Mouse (Mus musculus) left cerebral cortex, postnatal 36 days (tissue): ENCODE data around the gene Capns1. TPM values are rescaled to one million over a fixed set of nuclear protein-coding genes. Genes with fewer than 3 reads are reported as not detected.
"Not testable (repeated sequence)": the region's sequence is repeated elsewhere in the genome, so short reads cannot be mapped to it uniquely, and the experiment has no call there.

ENCODE experiments used
- DNase-seq, 2 experiments: peaks; one replicate each; pipeline ENCODE4 v3.0.0; 2021 to 2022; ENCODE audit warnings: low spot score in 2 of 2, mixed read lengths in 1 of 2
- intact Hi-C: fragments of 180-260 bp; cut with DNase I; formaldehyde crosslinking; loops from one replicate; pipeline ENCODE4 v1.15.1; 2025
- total RNA-seq, 2 experiments: library from RNA; stranded (reverse); gene quantifications; 2 replicates each; pipeline ENCODE4 v1.2.3; 2021

The Capns1 gene
- 100 to 1,000 TPM; 175 to 181 TPM for total RNA-seq

DNA sequence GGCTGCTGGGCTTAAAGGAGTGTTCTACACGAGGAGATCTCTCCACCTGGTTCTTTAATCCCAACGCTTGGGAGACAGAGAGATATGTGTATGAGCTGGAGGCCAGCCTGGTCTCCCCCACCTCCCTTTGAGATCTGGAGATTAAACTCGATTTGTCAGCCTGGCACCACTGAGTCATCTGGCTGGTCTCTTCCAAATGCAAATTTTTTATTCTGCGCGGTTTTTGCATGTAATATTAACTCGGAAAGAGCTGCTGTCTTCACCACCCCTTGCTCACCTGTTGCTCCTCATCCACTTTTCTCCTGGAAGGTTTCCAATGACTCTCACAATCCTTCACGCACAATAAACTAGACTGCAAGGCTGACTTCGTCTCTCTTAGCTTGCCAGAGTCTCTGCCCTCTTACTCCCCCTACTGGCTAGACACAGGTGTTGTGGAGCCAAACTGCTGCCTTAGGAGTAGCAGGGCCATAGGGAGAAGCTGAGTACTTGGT, at the start of gene Capns1:
Gene Capns1, minus strand, starts transcription at position 331 of the 491 bp plus-strand sequence.
- intact Hi-C loops: no loop called here
- peak; percentile 35 to 41 for DNase-seq

DNA sequence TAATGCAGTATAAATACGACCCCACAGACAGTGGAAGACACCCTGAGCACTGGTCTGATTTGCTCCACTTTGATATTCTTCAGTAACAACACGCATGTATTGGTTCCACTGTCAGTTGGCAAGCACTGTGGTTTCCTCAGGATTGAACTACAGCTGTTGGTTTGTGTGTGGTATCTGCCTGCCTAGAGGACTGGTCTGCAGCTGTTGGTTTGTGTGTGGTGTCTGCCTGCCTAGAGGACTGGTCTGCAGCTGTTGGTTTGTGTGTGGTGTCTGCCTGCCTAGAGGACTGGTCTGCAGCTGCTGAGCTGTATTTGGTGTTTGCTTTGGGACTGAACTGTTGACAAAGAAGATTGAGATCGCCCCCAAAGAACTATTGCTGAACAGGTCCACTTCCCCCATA, 38.8 kb upstream of the Capns1 start:
- intact Hi-C loops, DNase-seq: not testable (repeated sequence)

DNA sequence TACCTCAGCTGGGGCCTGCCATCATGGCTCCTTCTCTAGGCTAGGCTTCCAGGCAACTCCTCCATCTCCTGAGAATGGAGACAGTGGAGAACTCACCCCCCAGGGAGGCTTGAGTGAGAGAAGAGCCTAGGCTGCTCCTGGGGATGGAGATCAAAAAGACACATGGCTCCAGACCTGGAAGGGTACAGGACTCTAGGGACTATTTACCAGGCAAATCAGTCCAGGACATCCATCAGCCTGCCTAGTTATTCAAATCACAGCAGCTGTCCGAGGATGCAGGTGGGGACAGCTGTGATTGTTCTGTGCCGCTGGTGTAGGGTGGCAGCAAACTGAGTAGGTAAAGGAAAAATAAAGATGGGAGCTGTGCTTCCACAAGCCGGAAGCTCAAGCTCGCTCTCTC, 37.0 kb upstream of the Capns1 start, which contains the start of gene Ovol3:
Gene Ovol3, minus strand, starts transcription at position 101 of the 400 bp plus-strand sequence.
- DNase-seq: no peak
- intact Hi-C loops: no loop called here

DNA sequence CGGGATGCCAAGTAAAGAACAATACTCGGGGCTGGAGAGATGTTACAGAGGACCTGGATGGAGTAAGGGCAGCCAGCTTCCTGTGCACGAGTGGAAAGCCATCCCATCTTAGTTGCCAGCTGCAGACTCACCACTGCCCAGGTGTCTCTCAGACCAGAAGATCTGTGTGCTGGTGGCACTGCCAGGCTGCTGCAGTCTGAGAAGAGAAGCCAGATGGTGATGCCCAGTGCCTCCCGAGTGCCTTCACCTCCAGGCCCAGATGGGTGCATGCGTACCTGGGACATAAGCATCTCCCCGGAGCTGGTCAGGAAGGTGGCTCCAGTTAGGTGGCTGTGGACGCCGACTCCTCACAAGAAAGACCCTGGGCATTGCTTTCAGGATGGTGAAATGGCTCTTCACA, 36.5 kb upstream of the Capns1 start:
- intact Hi-C loops: no loop called here

DNA sequence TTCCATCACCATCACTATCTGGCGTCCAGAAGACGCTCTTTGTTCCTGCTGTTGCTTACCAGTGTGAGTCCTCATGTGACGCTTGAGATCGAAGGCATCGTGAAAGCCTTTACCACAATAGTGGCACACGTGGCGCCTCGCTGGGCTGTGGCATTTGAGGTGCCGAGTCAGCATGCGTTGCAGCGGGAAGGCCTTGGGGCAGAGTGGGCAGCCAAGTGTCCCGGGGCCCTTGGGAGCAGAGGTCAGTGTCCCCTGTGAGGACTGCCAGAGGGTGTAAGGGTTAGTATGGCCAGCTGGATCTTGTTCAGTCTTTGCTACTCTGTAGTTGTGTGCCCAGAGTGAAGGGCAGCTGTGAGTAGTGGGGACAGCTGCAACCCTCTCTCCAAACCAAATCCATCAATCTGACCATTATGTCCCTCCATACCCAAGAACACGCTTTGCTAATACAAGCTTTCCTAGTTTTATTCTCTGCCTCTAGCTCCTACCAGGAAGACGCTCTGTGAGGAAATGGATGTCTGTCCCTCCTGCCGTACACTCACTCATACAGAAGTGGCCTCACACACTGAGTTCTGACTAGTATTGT, 35.8 kb upstream of the Capns1 start:
- no peak for DNase-seq
- intact Hi-C loops: loop anchor here (5.0 kb wide), 1 partner anchor 48 kb away; the partner anchor contains the start of genes Thap8 and Wdr62

More for the DNA sequence above, 36.5 kb upstream of the Capns1 start:
- DNase-seq: no peak

GRCm38 (mm10) chr7:30233387-30233786, 34.8 kb upstream of the Capns1 start:
- DNase-seq: peak in 1 of 2 experiments; percentile 35
- intact Hi-C loops: loop anchor here (5.0 kb wide), 1 partner anchor 49 kb away; the partner anchor contains the start of genes Thap8 and Wdr62

DNA sequence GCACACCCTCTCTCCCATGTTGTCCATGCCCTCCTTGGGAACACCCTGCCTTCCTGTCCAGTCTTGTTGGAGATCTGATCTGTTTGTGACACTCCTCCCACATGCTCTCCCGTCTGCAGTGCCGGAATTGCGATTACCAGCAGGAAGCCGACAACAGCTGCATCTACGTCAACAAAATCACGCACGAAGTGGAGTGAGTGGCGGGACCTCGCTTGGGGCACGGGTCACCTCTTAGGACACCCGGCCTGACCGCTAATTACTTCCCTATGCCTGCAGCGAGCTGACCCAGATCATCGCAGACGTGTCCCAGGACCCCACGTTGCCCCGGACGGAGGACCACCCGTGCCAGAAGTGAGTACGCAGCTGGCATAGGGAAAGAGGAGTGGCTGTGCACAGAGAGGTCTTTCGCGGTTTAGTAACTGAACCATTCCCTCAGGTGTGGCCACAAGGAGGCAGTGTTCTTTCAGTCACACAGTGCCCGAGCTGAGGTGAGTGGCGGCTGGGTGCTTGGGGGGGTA, 34.1 kb upstream of the Capns1 start:
- intact Hi-C loops: loop anchor here (5.0 kb wide), 1 partner anchor 50 kb away; the partner anchor contains the start of genes Thap8 and Wdr62
- peak in 1 of 2 experiments; percentile 18 for DNase-seq

DNA sequence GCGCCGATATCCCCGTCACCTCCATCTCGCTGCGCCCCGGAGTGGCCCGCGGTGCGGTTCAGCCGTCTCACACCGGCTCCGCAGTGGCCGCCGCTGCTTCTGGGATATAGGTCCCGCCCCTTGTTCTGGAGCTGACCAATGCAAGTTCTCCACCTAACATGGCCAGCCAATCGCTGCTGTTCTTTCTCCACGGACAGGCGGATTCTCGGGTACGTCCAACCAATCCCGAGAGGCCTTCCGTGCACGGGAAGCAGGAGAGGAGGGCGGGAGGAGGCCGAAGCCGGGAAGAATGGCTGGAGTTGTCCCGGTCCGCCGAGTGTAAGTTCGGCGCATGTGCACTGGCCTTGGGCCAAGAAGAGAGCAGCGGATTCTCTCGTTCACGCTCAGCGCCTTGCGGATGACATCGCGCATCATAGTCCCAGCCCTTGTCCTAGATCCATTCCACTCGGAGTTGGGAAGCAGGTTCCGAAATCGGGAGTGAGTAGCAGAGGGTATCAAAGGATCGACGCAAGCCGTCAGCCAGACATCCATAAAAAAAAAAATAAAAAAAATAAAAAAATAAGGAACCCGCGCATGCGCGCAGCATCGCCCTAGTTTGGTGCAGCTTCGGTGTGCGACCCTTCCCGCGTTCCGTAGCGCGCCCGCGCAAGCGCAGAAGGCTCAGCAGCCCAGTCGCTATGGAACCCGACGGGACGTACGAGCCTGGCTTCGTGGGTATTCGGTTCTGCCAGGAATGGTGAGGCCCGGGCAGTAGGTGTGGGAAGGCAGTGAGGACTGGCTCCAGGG, 33.3 kb upstream of the Capns1 start, which contains the start of the genes Polr2i and Tbcb:
Gene Polr2i, plus strand, starts transcription at position 280 of the 786 bp plus-strand sequence.
Gene Tbcb, minus strand, starts transcription at position 604 of the 786 bp plus-strand sequence.
- peak; percentile 99 for DNase-seq
- intact Hi-C loops: loop anchor here (5.0 kb wide), 1 partner anchor 50 kb away; the partner anchor contains the start of genes Thap8 and Wdr62

- DNase-seq: no peak
- intact Hi-C loops: loop anchor here (5.0 kb wide), 1 partner anchor 51 kb away; the partner anchor contains the start of genes Thap8 and Wdr62
Observed at GRCm38 (mm10) chr7:30231328-30231668, 32.7 kb upstream of the Capns1 start.

DNA sequence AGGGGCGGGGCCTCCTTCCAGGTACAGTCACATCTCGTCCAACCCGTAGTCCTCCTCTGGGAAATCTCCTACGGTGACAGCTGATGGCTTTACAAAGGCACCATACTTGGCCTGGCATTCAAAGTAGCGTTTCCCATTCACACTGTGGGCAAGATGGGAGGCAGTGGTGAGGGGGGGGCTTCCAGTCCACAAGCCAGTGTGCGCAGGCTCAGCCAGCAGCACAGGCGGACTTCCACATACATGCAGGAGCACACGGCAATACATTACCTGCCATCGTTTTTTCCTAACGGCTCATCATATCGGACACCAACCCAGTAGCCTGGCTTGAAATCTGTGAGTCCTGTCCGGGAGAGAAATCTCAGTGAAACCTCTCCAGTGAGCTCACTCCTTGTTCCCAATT, 25.6 kb upstream of the Capns1 start:
- no peak for DNase-seq
- intact Hi-C loops: no loop called here

GRCm38 (mm10) chr7:30222205-30222604, 23.6 kb upstream of the Capns1 start:
- intact Hi-C loops: no loop called here
- no peak for DNase-seq

GRCm38 (mm10) chr7:30221433-30221832, 22.8 kb upstream of the Capns1 start:
- intact Hi-C loops: no loop called here
- DNase-seq: no peak

DNA sequence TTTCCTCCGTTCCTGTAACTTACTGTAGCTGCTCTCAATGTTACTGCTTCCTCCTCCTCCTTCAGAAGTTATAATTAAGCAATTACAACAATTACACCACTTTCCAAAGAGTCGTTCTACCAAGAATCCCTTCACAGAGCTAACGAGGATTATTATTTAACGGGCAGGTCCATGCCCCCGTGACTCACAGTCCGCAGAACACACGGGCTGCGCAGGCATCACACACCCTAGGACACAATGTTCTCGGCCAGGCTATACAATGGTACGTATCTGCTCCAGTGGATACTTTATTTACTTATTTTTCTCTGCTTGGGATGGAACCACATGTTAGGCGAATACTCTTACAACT, 21.4 kb upstream of the Capns1 start:
- intact Hi-C loops: no loop called here
- DNase-seq: no peak

DNA sequence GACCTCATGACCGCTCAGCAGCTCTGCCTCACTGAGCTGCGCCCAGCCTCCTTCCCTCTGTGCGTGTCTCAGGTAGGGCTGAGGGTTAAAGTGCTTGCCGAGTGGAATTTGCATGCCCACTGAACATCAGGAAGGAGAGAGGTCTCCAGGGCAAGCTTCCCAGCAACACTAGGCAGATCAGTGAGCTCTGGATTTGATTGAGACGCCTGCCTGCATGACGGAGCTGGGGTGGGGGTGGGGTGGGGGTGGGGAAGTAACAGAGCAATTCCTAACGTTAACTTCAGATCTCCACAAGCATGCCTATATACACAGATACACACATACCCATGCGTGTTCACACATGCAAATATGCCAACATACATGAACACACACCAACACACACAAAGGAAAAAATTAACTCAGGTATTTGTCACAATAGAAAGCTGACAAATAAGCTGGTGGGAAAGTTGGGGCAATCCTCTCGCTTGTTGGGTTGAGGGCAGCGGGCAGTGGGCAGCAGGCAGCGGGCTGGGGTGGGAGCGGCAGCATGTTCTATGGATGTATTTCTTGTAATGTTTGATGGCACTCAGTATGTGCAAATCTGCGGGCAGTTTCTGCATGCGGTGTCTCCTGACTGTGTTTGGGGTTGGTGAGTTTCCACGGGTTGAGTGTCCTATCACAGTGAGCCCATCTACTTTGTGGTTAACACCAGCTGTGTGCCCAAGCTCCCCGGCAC, 20.8 kb upstream of the Capns1 start:
- DNase-seq: peak; percentile 23 to 26
- intact Hi-C loops: no loop called here

DNA sequence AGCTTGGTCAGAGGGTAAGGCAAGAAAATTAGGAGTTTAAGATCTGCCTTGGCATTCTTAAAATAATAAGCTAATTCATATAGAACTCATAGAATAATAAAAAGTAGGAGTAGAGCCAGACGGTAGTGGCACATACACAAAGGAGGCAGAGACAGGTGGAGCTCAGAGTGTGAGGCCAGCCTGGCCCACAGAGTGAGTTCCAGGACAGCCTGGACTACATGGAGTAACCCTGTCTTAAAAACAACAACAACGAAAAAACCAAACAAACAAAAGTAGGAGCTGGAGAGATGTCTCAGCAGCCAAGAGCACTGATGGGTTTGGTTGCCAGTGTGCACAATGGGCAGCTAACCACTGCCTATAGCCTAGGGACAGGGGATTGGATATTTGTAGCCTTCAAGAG, 18.7 kb upstream of the Capns1 start:
- intact Hi-C loops: loop anchor here (2.0 kb wide), 1 partner anchor 36 kb away; no protein-coding TSS in a partner anchor
- no peak for DNase-seq

- intact Hi-C loops: loop anchor here (2.0 kb wide), 1 partner anchor 36 kb away; no protein-coding TSS in a partner anchor
- peak; percentile 56 to 58 for DNase-seq
Observed at GRCm38 (mm10) chr7:30216723-30217151, 18.1 kb upstream of the Capns1 start.

DNA sequence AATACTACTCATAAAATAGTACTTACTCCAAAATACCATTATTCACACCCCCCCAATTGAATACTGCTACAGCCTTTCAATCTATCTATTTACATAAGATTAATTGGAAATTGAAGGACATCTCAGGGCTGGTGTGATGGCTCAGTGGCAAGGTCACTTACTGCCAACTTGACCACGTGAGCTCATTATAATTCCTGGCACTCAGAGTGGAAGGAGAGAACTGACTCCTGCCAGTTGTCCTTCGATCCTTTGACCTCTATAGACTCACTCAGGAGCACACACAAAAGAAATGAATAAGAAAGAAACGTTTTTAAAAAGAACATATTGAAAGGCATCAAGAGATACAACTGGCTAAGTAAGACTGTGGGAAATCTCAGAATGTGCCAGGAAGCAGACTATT, 17.3 kb upstream of the Capns1 start:
- DNase-seq: no peak
- intact Hi-C loops: loop anchor here (2.0 kb wide), 1 partner anchor 35 kb away; no protein-coding TSS in a partner anchor

- intact Hi-C loops: no loop called here
- no peak for DNase-seq
Observed at GRCm38 (mm10) chr7:30213881-30214280, 15.3 kb upstream of the Capns1 start.

DNA sequence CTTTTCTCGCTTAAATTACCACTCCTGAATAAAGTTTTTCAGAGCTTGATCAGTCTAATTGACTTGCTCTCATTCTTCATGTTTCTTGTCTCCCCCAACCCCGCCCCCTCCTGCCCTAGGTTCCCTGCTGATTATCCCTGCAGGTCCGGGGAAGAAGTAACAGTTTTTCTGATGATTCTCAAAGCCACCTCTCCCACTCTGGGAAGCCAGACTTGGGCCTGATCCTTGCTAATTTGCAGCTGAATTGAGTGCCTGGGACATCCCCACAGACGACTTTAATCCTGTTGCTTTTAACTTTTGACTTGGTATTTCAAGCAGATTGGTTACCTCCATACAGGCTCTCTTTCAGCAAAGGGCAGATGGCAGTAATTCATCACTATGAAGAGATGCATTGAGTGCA, 12.4 kb upstream of the Capns1 start:
- intact Hi-C loops: no loop called here
- no peak for DNase-seq
